Mouse (Mus musculus) midbrain, embryonic 12.5 days (tissue): Measurements from ENCODE around the gene 1110051M20Rik. TPM values are rescaled to one million over a fixed set of nuclear protein-coding genes. Genes with fewer than 3 reads are reported as not detected.

Source experiments
- ATAC-seq: fragments of 200-750 bp; cut with Nextera tagmentation; 2 replicates; pipeline ENCODE4 v1.8.0; 2017; ENCODE audit warnings: low read depth, moderate TSS enrichment, moderate library complexity; ENCODE audit not compliant: low FRiP score
- H3K27ac ChIP-seq: fragments of 300-500 bp; sonication (generic); replicated peaks from 2 replicates; pipeline ENCODE4 v1.5.1; 2016; ENCODE audit warnings: mild to moderate bottlenecking
- H3K27me3 ChIP-seq: fragments of 300-500 bp; sonication (generic); 2 replicates; pipeline ENCODE4 v1.6.1; 2016; ENCODE audit warnings: mild to moderate bottlenecking
- H3K36me3 ChIP-seq: fragments of 300-500 bp; sonication (generic); 2 replicates; pipeline ENCODE4 v1.6.1; 2016
- H3K4me1 ChIP-seq: fragments of 300-500 bp; sonication (generic); 2 replicates; pipeline ENCODE4 v1.6.1; 2016
- H3K4me2 ChIP-seq: fragments of 300-500 bp; sonication (generic); replicated peaks from 2 replicates; pipeline ENCODE4 v1.6.1; 2016; ENCODE audit warnings: mild to moderate bottlenecking, moderate library complexity
- H3K4me3 ChIP-seq: fragments of 300-500 bp; sonication (generic); 2 replicates; pipeline ENCODE4 v1.5.1; 2016; ENCODE audit warnings: mild to moderate bottlenecking
- H3K9ac ChIP-seq: fragments of 300-500 bp; sonication (generic); replicated peaks from 2 replicates; pipeline ENCODE4 v1.6.1; 2016; ENCODE audit warnings: mild to moderate bottlenecking, moderate library complexity
- H3K9me3 ChIP-seq: fragments of 300-500 bp; sonication (generic); 2 replicates; pipeline ENCODE4 v1.6.1; 2016; ENCODE audit warnings: mild to moderate bottlenecking
- WGBS: fragments of 180-500 bp; shearing (Covaris S2); methylation state at CpG from one replicate; pipeline ENCODE4 v1.1.7; 2016; 5-methylcytosine and 5-hydroxymethylcytosine counted together
- polyA plus RNA-seq: library from polyadenylated mRNA; unstranded; fragments of >200 nt; fragmentation: Nextera tagmentation; extraction: Ambion mirVana; gene quantifications from 2 replicates; pipeline ENCODE4 v1.2.1, GENCODE M21; 2016

1110051M20Rik gene
- polyA plus RNA-seq, 1 experiment from 2014 or later: 113 TPM

GRCm38 (mm10) chr2:91370314-91370713 lies 74.2 kb downstream of the 1110051M20Rik start:
- no peak for ATAC-seq
- Histone ChIP-seq H3K4me2 (no peak overlapping the region), H3K9me3 (no peaks in the 10 kb centered on the region), H3K27ac (no peak overlapping the region), H3K36me3 (no peaks in the 10 kb centered on the region; the same call in 1 of the 2 replicates), H3K4me3 (no peak overlapping the region), H3K4me1 (no peaks in the 10 kb centered on the region), H3K27me3 (no peaks in the 10 kb centered on the region), H3K9ac (no peak overlapping the region)
- 85% methylated on average over 2 of the region's 2 CpGs for WGBS

GRCm38 (mm10) chr2:91363272-91363671 lies 81.2 kb downstream of the 1110051M20Rik start:
- Histone ChIP-seq H3K27me3 (no peaks in the 10 kb centered on the region), H3K9me3 (no peaks in the 10 kb centered on the region), H3K27ac (no peak overlapping the region), H3K36me3 (no peaks in the 10 kb centered on the region; the same call in 1 of the 2 replicates), H3K9ac (no peak overlapping the region), H3K4me1 (no peaks in the 10 kb centered on the region), H3K4me2 (no peak overlapping the region), H3K4me3 (no peak overlapping the region)
- 97% methylated on average over 2 of the region's 2 CpGs for WGBS
- ATAC-seq: no peak

DNA sequence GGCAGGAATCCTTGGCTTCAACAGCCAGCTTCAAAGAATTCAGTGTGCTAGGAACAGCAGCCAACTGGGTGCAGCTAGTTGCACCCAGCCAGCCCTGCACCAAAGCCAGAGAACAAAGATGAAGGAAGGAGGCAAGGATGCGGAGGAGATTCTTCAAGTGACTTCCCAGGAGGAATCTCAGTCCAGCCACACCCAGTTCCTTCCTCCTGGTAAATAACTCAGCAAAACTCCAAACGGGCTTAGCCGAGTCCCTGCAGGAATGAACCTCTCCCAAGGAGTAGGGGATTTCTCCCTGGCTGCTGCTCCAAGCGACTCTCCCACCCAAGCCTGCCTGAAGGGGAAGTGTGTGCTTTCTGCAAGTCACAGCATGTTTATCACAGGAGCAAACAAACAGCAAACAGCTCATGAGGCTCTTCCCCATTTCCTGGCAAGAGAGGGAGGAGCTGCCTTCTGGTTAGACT lies 83.4 kb downstream of the 1110051M20Rik start:
- Histone ChIP-seq H3K9ac (no peak overlapping the region), H3K4me3 (no peak overlapping the region), H3K36me3 (no peaks in the 10 kb centered on the region), H3K27ac (no peak overlapping the region), H3K4me1 (no peaks in the 10 kb centered on the region), H3K27me3 (no peaks in the 10 kb centered on the region), H3K4me2 (no peak overlapping the region), H3K9me3 (no peaks in the 10 kb centered on the region)
- no peak for ATAC-seq
- 28% methylated on average over 4 of the region's 4 CpGs for WGBS

DNA sequence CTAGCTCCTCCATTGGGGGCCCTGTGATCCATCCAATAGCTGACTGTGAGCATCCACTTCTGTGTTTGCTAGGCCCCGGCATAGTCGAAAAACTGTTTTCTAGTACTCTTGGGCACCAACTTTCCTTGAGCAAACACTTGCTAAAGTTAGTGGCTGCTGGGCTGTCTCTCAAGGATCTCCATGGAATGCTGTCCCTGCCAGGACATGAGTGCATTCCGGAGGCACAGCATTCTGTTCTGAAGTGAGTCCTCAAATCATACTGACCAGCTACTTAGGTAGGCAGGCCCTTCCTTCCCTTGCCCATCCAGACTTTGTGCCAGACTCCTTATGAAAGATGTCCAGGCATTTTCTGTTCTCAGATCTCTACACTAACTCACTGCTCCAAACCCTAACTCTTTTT lies 88.7 kb downstream of the 1110051M20Rik start:
- Histone ChIP-seq H3K9ac (no peak overlapping the region), H3K4me3 (no peak overlapping the region), H3K4me2 (no peak overlapping the region), H3K27me3 (no peaks in the 10 kb centered on the region), H3K36me3 (no peaks in the 10 kb centered on the region), H3K9me3 (no peaks in the 10 kb centered on the region), H3K4me1 (no peaks in the 10 kb centered on the region), H3K27ac (no peak overlapping the region)
- no peak for ATAC-seq
- 96% methylated on average over 3 of the region's 3 CpGs for WGBS

- H3K27ac ChIP-seq: no peak overlapping the region
- no peaks in the 10 kb centered on the region for H3K27me3 ChIP-seq
- H3K9ac ChIP-seq: no peak overlapping the region
- no peaks in the 10 kb centered on the region for H3K36me3 ChIP-seq
- no peaks in the 10 kb centered on the region for H3K9me3 ChIP-seq
- WGBS: 87% methylated on average over 6 of the region's 6 CpGs
- ATAC-seq: no peak
- H3K4me1 ChIP-seq: no peaks in the 10 kb centered on the region
- H3K4me2 ChIP-seq: no peak overlapping the region
- H3K4me3 ChIP-seq: no peak overlapping the region
Observed at GRCm38 (mm10) chr2:91354727-91355403, 89.6 kb downstream of the 1110051M20Rik start.

GRCm38 (mm10) chr2:91353854-91354253 lies 90.7 kb downstream of the 1110051M20Rik start:
- no peak for ATAC-seq
- no peak overlapping the region for H3K27ac ChIP-seq
- 43% methylated on average over 3 of the region's 3 CpGs for WGBS

GRCm38 (mm10) chr2:91351841-91352240 lies 92.7 kb downstream of the 1110051M20Rik start:
- H3K4me3 ChIP-seq: no peak overlapping the region
- H3K27ac ChIP-seq: no peak overlapping the region
- H3K9me3 ChIP-seq: no peaks in the 10 kb centered on the region
- H3K4me1 ChIP-seq: no peaks in the 10 kb centered on the region
- H3K27me3 ChIP-seq: no peaks in the 10 kb centered on the region
- no peak overlapping the region for H3K4me2 ChIP-seq
- no peak for ATAC-seq
- no peak overlapping the region for H3K9ac ChIP-seq
- H3K36me3 ChIP-seq: no peaks in the 10 kb centered on the region

More at GRCm38 (mm10) chr2:91353854-91354253, 90.7 kb downstream of the 1110051M20Rik start:
- Histone ChIP-seq H3K4me2 (no peak overlapping the region), H3K27me3 (no peaks in the 10 kb centered on the region), H3K9me3 (no peaks in the 10 kb centered on the region), H3K36me3 (no peaks in the 10 kb centered on the region), H3K9ac (no peak overlapping the region), H3K4me1 (no peaks in the 10 kb centered on the region), H3K4me3 (no peak overlapping the region)

DNA sequence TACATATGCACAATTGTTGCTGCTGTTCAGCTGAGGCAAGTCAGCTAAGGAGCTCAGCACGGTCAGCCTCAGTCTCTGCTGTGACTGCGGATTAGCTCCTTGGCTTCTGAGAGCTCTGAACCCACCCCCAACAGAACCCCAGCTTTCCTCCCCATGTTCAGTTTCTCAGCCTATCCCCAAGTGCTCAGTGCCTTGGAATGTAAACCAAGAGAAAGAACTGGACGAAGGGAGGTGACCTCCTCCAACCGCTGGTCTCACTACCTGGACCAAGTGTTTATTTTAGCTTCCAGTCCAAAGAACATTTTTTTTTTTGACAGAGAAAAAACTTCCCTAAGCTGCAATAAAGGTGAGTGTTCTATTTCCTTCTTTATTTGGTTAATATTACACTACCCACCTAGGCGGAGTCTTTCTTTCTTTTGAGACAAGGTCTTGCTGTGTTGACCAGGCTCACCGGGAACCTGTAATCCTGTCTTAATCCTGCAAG lies 94.5 kb downstream of the 1110051M20Rik start:
- Histone ChIP-seq H3K4me2 (no peak overlapping the region), H3K9me3 (no peaks in the 10 kb centered on the region), H3K36me3 (no peaks in the 10 kb centered on the region), H3K27me3 (no peaks in the 10 kb centered on the region), H3K4me1 (no peaks in the 10 kb centered on the region), H3K4me3 (no peak overlapping the region), H3K9ac (no peak overlapping the region), H3K27ac (no peak overlapping the region)
- WGBS: 46% methylated on average over 6 of the region's 6 CpGs
- ATAC-seq: no peak

GRCm38 (mm10) chr2:91348936-91349335 lies 95.6 kb downstream of the 1110051M20Rik start:
- Histone ChIP-seq H3K4me3 (no peak overlapping the region), H3K9me3 (0 out of 2 replicates have a peak, but pooled peaks cover 4% of the 10 kb centered on the region), H3K27ac (no peak overlapping the region), H3K4me2 (no peak overlapping the region), H3K36me3 (no peaks in the 10 kb centered on the region), H3K4me1 (no peaks in the 10 kb centered on the region), H3K27me3 (no peaks in the 10 kb centered on the region), H3K9ac (no peak overlapping the region)
- WGBS: 61% methylated on average over 4 of the region's 4 CpGs
- ATAC-seq: no peak

GRCm38 (mm10) chr2:91345644-91346043 lies 98.9 kb downstream of the 1110051M20Rik start:
- 85% methylated on average over 1 of the region's 1 CpGs for WGBS
- Histone ChIP-seq H3K9me3 (0 out of 2 replicates have a peak, but pooled peaks cover 5% of the 10 kb centered on the region), H3K27me3 (no peaks in the 10 kb centered on the region), H3K27ac (no peak overlapping the region), H3K4me2 (no peak overlapping the region), H3K4me1 (no peaks in the 10 kb centered on the region), H3K36me3 (no peaks in the 10 kb centered on the region), H3K4me3 (no peak overlapping the region), H3K9ac (no peak overlapping the region)
- no peak for ATAC-seq

- Histone ChIP-seq H3K9ac (no peak overlapping the region), H3K4me1 (no peaks in the 10 kb centered on the region), H3K4me2 (no peak overlapping the region), H3K9me3 (0 out of 2 replicates have a peak, but pooled peaks cover 5% of the 10 kb centered on the region), H3K27me3 (no peaks in the 10 kb centered on the region), H3K4me3 (no peak overlapping the region), H3K27ac (no peak overlapping the region), H3K36me3 (no peaks in the 10 kb centered on the region)
- ATAC-seq: no peak
- 95% methylated on average over 2 of the region's 2 CpGs for WGBS
Observed at GRCm38 (mm10) chr2:91339591-91339990, 104.9 kb downstream of the 1110051M20Rik start.

- peaks cover 19% of the 10 kb centered on the region; the same call in 1 of the 2 replicates for H3K4me1 ChIP-seq
- no peaks in the 10 kb centered on the region for H3K27me3 ChIP-seq
- H3K4me2 ChIP-seq: no peak overlapping the region
- no peak overlapping the region for H3K4me3 ChIP-seq
- WGBS: 83% methylated on average over 4 of the region's 4 CpGs
- H3K27ac ChIP-seq: no peak overlapping the region
- H3K36me3 ChIP-seq: no peaks in the 10 kb centered on the region
- no peaks in the 10 kb centered on the region for H3K9me3 ChIP-seq
- no peak for ATAC-seq
- no peak overlapping the region for H3K9ac ChIP-seq
Observed at GRCm38 (mm10) chr2:91335128-91335527, 109.4 kb downstream of the 1110051M20Rik start.
